Mouse (Mus musculus) myocyte (in vitro differentiated cells): ENCODE results near the gene Myo18a. TPM values are rescaled to one million over a fixed set of nuclear protein-coding genes. Genes with fewer than 3 reads are reported as not detected.

Experiments
- H3K27me3 ChIP-seq: one replicate; pipeline ENCODE4 v1.6.1; 2011; ENCODE audit not compliant: control insufficient read depth, insufficient read depth, insufficient read length
- H3K36me3 ChIP-seq: one replicate; pipeline ENCODE4 v1.6.1; 2011; ENCODE audit not compliant: control insufficient read depth, insufficient read depth
- H3K4me2 ChIP-seq: one replicate; pipeline ENCODE4 v1.6.1; 2011; ENCODE audit warnings: low read depth, control low read depth
- H3K4me3 ChIP-seq: one replicate; pipeline ENCODE4 v1.5.1; 2011; ENCODE audit warnings: mild to moderate bottlenecking, control low read depth, moderate library complexity
- H3K79me2 ChIP-seq: one replicate; pipeline ENCODE4 v1.6.1; 2011; ENCODE audit not compliant: control insufficient read depth, insufficient read depth
- H3ac ChIP-seq: one replicate; pipeline ENCODE4 v1.6.1; 2011; ENCODE audit not compliant: control insufficient read depth, insufficient read length
- CEBPB ChIP-seq: IDR thresholded peaks from 2 replicates; pipeline ENCODE4 v1.6.1; 2011; ENCODE audit warnings: mild to moderate bottlenecking, moderate library complexity; ENCODE audit not compliant: poor library complexity, insufficient read depth, severe bottlenecking
- E2F4 ChIP-seq: IDR thresholded peaks from one replicate; pipeline ENCODE4 v1.6.1; 2011; ENCODE audit warnings: mild to moderate bottlenecking, control low read depth, moderate library complexity; ENCODE audit not compliant: insufficient read depth
- MAX ChIP-seq: IDR thresholded peaks from one replicate; pipeline ENCODE4 v1.6.1; 2011; ENCODE audit warnings: low read depth, mild to moderate bottlenecking, control low read depth
- MYOD1 ChIP-seq, 3 experiments: IDR thresholded peaks; one replicate each; pipeline ENCODE4 v1.6.1; 2011; ENCODE audit warnings: control low read depth in 2 of 3, low read depth in 2 of 3, mild to moderate bottlenecking in 2 of 3, moderate library complexity in 1 of 3; ENCODE audit not compliant: insufficient read length in 2 of 3, control insufficient read depth in 1 of 3
- MYOG ChIP-seq, 3 experiments: IDR thresholded peaks; one replicate each; pipeline ENCODE4 v1.6.1; 2011; ENCODE audit warnings: control low read depth in 2 of 3, low read depth in 2 of 3, mild to moderate bottlenecking in 2 of 3; ENCODE audit not compliant: insufficient read length in 2 of 3, control insufficient read depth in 1 of 3, insufficient read depth in 1 of 3
- POLR2A ChIP-seq: IDR thresholded peaks from one replicate; pipeline ENCODE4 v1.6.1; 2011; ENCODE audit warnings: low read depth, mild to moderate bottlenecking, control low read depth, moderate library complexity; ENCODE audit not compliant: insufficient read length
- POLR2AphosphoS2 ChIP-seq: IDR thresholded peaks from one replicate; pipeline ENCODE4 v1.6.1; 2011; ENCODE audit warnings: low read depth, control low read depth; ENCODE audit not compliant: insufficient read length
- REST ChIP-seq: IDR thresholded peaks from one replicate; pipeline ENCODE4 v1.6.1; 2011; ENCODE audit warnings: mild to moderate bottlenecking, control low read depth, moderate library complexity; ENCODE audit not compliant: insufficient read depth, insufficient read length
- SRF ChIP-seq: IDR thresholded peaks from one replicate; pipeline ENCODE4 v1.6.1; 2011; ENCODE audit warnings: low read depth; ENCODE audit not compliant: control insufficient read depth, insufficient read length
- TCF12 ChIP-seq: IDR thresholded peaks from one replicate; pipeline ENCODE4 v1.6.1; 2011; ENCODE audit warnings: mild to moderate bottlenecking, control low read depth; ENCODE audit not compliant: poor library complexity, insufficient read depth, severe bottlenecking
- TCF3 ChIP-seq: IDR thresholded peaks from one replicate; pipeline ENCODE4 v1.6.1; 2011; ENCODE audit warnings: low read depth, control low read depth; ENCODE audit not compliant: insufficient read length
- USF1 ChIP-seq: IDR thresholded peaks from one replicate; pipeline ENCODE4 v1.6.1; 2011; ENCODE audit warnings: low read depth, mild to moderate bottlenecking, control low read depth, moderate library complexity
- polyA plus RNA-seq: library from polyadenylated mRNA; unstranded; fragments of >200 nt; fragmentation: generic; extraction: Trizol; gene quantifications from one replicate; pipeline ENCODE4 v1.2.1, GENCODE M21; 2012; ENCODE audit warnings: missing spikeins

Gene Myo18a
- polyA plus RNA-seq, 1 experiment = 169 TPM

DNA sequence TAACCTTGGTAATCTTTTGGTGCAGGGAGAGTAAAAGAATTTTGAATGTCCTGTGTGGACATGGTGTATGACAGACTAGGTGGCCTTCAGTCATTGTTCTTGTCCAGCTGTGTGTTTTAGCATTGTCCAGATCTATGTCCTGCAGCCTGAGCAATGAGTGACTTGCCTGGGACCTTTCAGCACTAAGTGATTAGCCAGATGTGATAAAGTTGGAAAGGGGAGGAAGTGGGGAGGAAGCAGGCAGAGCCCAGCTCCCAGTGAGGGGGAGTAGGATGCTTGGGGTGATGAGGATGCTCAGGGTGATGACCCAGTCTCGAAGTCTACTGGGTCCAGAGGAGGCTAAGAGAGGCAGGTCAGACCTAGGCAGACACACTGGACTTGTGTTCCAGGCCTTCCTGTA is 16.2 kb downstream of the Myo18a start:
- Histone ChIP-seq H3K4me2 (no peak overlapping the region), H3K4me3 (no peak overlapping the region), H3K79me2 (peaks cover 3% of the 10 kb centered on the region)

DNA sequence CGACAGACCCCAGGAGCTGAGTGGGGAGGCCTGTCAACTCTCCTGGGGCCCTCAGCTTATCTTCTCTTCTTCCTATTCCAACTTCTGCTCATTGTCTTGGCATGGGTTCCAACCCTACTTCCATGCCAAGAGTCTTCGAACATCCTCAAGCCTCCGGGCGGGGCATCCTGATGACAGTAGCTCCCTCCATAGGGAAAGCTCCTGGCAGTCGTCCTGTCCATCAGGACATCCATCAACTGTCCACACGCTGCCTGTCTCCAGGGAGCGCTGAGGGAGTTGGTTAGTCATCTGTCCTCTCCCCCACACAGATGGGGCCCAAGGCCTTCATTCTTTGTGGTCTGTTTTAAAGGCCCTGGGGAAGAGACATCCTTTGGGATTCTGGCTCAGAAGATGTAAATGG is 18.0 kb downstream of the Myo18a start:
- no peak overlapping the region for H3ac ChIP-seq
- peak in 2 of 3 experiments; percentile 12 to 62 for TF ChIP-seq MYOD1 (IDR thresholded peaks at IDR 0.05; ENCODE audit: control insufficient read depth in 1 of 3, insufficient read length in 2 of 3, low read depth in 2 of 3)
- TF ChIP-seq TCF3 = no peak
- TF ChIP-seq CEBPB = 0 out of 2 replicates have a peak, but pooled peaks have one; percentile 23
- TF ChIP-seq MYOG (IDR thresholded peaks at IDR 0.05; ENCODE audit: control insufficient read depth in 1 of 3, insufficient read depth in 1 of 3, insufficient read length in 2 of 3, low read depth in 2 of 3) = no peak
- TF ChIP-seq REST = no peak
- TF ChIP-seq POLR2AphosphoS2 = no peak
- TF ChIP-seq USF1 = no peak
- TF ChIP-seq MAX = no peak
- TF ChIP-seq POLR2A = no peak
- no peak for TF ChIP-seq E2F4
- TF ChIP-seq TCF12 = peak; percentile 1
- no peak for TF ChIP-seq SRF
- H3K4me3 ChIP-seq = no peak overlapping the region
- no peaks in the 10 kb centered on the region for H3K27me3 ChIP-seq
- peak overlapping the region; percentile 31 for H3K4me2 ChIP-seq
- H3K36me3 ChIP-seq = no peaks in the 10 kb centered on the region
- peaks cover 6% of the 10 kb centered on the region for H3K79me2 ChIP-seq

More for the DNA sequence above, 16.2 kb downstream of the Myo18a start:
- Histone ChIP-seq H3ac (no peak overlapping the region), H3K36me3 (no peaks in the 10 kb centered on the region), H3K27me3 (no peaks in the 10 kb centered on the region)
- TF ChIP-seq CEBPB (no peak), MYOD1 (IDR thresholded peaks at IDR 0.05; ENCODE audit: control insufficient read depth in 1 of 3, insufficient read length in 2 of 3, low read depth in 2 of 3) (no peak), MAX (no peak), REST (no peak)

DNA sequence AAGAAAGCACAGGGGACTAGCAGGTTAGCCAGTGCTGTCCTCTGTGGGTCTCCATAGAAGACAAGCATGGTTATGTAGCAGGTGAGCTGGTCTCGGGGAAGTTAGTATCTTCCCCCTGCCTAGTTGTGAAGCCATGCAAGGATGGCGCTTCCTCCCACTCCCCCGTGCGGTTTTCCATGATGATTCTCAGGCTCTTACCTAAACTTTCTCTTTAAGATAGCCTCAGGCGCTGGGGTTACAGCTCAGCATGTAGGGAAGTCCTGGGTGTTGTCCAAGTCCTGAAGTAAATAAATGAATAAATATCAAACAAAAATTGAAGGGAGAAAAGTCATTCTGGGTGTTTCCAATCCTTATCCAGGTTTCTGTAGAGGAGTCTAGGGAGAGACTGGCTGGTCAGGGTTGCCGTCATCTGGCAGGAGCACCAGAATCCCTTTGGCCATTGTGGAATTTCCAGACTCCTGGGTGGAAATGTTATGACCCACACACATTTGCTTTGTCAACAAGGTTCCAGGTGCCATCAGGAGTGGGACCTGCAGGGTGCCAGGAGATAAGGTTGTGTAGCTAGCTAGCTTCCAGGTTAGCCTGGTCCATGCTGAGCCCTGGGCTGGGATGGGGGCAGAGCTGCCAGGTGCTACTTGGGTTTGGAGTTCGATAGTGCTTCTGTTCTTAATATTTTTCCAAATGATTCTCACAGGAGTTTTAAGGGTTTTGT is 19.2 kb downstream of the Myo18a start:
- Histone ChIP-seq H3K4me2 (peak overlapping the region; percentile 31), H3K79me2 (peaks cover 6% of the 10 kb centered on the region), H3K4me3 (no peak overlapping the region), H3ac (no peak overlapping the region), H3K36me3 (no peaks in the 10 kb centered on the region), H3K27me3 (no peaks in the 10 kb centered on the region)
- TF ChIP-seq TCF12 (no peak), SRF (no peak), TCF3 (no peak), E2F4 (no peak), USF1 (no peak), REST (no peak), MAX (no peak), MYOD1 (IDR thresholded peaks at IDR 0.05; ENCODE audit: control insufficient read depth in 1 of 3, insufficient read length in 2 of 3, low read depth in 2 of 3) (no peak)

DNA sequence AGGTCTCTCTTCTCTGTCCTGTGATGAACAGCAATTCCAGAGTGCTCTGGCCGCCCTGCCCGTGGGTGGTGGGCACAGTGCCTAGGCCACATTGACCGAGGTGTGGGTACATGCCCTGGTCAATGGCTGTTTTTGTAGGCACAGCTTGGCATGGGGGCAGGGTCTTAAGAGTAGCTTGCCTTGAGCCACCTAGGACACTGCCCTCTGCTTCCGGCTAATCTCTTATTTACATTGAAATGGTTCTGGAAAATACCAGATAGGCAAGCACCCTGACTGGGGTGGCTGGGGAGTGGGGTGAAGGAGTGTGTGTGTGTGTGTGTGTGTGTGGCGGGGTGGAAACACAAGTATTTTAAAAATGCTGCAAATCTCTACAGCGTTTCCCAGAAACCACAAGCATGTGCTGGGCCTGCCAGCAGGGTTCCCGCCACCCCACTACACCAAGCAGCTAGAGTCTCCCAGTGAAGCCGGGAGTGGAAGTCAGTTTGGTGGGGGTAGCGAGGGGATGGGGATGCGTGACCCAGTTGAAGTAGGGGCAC is 20.2 kb downstream of the Myo18a start:
- H3ac ChIP-seq = no peak overlapping the region
- H3K4me3 ChIP-seq = peak overlapping the region; percentile 6
- H3K27me3 ChIP-seq = no peaks in the 10 kb centered on the region
- TF ChIP-seq MYOD1 (IDR thresholded peaks at IDR 0.05; ENCODE audit: control insufficient read depth in 1 of 3, insufficient read length in 2 of 3, low read depth in 2 of 3) (peak in 1 of 3 experiments; percentile 41), POLR2A (no peak), MYOG (IDR thresholded peaks at IDR 0.05; ENCODE audit: control insufficient read depth in 1 of 3, insufficient read depth in 1 of 3, insufficient read length in 2 of 3, low read depth in 2 of 3) (peak in 1 of 3 experiments; percentile 31)
- H3K4me2 ChIP-seq = peak overlapping the region; percentile 90
- peaks cover 4% of the 10 kb centered on the region for H3K79me2 ChIP-seq
- H3K36me3 ChIP-seq = no peaks in the 10 kb centered on the region
